Mouse (Mus musculus) heart, embryonic 14.5 days (tissue): ENCODE results near the gene Decr2. TPM values are rescaled to one million over a fixed set of nuclear protein-coding genes. Genes with fewer than 3 reads are reported as not detected.
A peak's percentile ranks its signal among the peaks of the same experiment; 100 is the strongest.
"Not testable (repeated sequence)": the region's sequence is repeated elsewhere in the genome, so short reads cannot be mapped to it uniquely, and the experiment has no call there.

Source experiments
- ATAC-seq: fragments of 200-750 bp; cut with Nextera tagmentation; 2 replicates; pipeline ENCODE4 v1.8.0; 2017; ENCODE audit warnings: low read depth, moderate TSS enrichment; ENCODE audit not compliant: insufficient number of reproducible peaks, insufficient read depth, low FRiP score
- H3K27ac ChIP-seq, 2 experiments: fragments of 200-500 bp in 1 of 2; fragments of 300-500 bp in 1 of 2; sonication (generic) in 1 of 2; replicated peaks in 1 of 2; 2 replicates each; pipeline ENCODE4 v1.5.1; 2012 to 2014; ENCODE audit warnings: low read depth in 2 of 2, low read length in 2 of 2, control low read depth in 1 of 2, mild to moderate bottlenecking in 1 of 2, mixed read lengths in 1 of 2; ENCODE audit not compliant: control insufficient read depth in 1 of 2, insufficient read depth in 1 of 2
- H3K27me3 ChIP-seq: fragments of 300-500 bp; sonication (generic); 2 replicates; pipeline ENCODE4 v1.6.1; 2014; ENCODE audit warnings: mild to moderate bottlenecking, low read length, control low read depth; ENCODE audit not compliant: control insufficient read depth, insufficient read depth
- H3K36me3 ChIP-seq: fragments of 300-500 bp; sonication (generic); 2 replicates; pipeline ENCODE4 v1.6.1; 2014; ENCODE audit warnings: mild to moderate bottlenecking, control low read depth, low read length, mixed read lengths; ENCODE audit not compliant: control insufficient read depth, insufficient read depth
- H3K4me1 ChIP-seq, 2 experiments: fragments of 200-500 bp in 1 of 2; fragments of 300-500 bp in 1 of 2; sonication (generic) in 1 of 2; 2 replicates each; pipeline ENCODE4 v1.6.1; 2012 to 2014; ENCODE audit warnings: low read length in 2 of 2, control low read depth in 1 of 2, mixed read lengths in 1 of 2; ENCODE audit not compliant: control insufficient read depth in 2 of 2, insufficient read depth in 2 of 2
- H3K4me2 ChIP-seq: fragments of 300-500 bp; sonication (generic); 2 replicates; pipeline ENCODE4 v1.6.1; 2014; ENCODE audit warnings: mild to moderate bottlenecking, low read length
- H3K4me3 ChIP-seq, 2 experiments: fragments of 200-500 bp in 1 of 2; fragments of 300-500 bp in 1 of 2; sonication (generic) in 1 of 2; 2 replicates each; pipeline ENCODE4 v1.5.1; 2012 to 2014; ENCODE audit warnings: low read length in 2 of 2, mild to moderate bottlenecking in 2 of 2, control low read depth in 1 of 2, low read depth in 1 of 2, moderate library complexity in 1 of 2; ENCODE audit not compliant: control insufficient read depth in 1 of 2, insufficient read depth in 1 of 2
- H3K9ac ChIP-seq: fragments of 300-500 bp; sonication (generic); 2 replicates; pipeline ENCODE4 v1.6.1; 2014; ENCODE audit warnings: mild to moderate bottlenecking, low read length
- H3K9me3 ChIP-seq: fragments of 300-500 bp; sonication (generic); 2 replicates; pipeline ENCODE4 v1.6.1; 2016; ENCODE audit warnings: low read length, control low read depth; ENCODE audit not compliant: control insufficient read depth
- WGBS: fragments of 180-500 bp; shearing (Covaris S2); extraction: QIAGEN DNeasy Blood & Tissue Kit; methylation state at CpG from one replicate; pipeline ENCODE4 v1.1.7; 2014; 5-methylcytosine and 5-hydroxymethylcytosine counted together
- polyA plus RNA-seq: library from polyadenylated mRNA; unstranded; fragments of >200 nt; fragmentation: Nextera tagmentation; extraction: Ambion mirVana; gene quantifications from 2 replicates; pipeline ENCODE4 v1.2.1, GENCODE M21; 2014

The Decr2 gene
- polyA plus RNA-seq, 1 experiment from 2014 or later, result 39.5 TPM

DNA sequence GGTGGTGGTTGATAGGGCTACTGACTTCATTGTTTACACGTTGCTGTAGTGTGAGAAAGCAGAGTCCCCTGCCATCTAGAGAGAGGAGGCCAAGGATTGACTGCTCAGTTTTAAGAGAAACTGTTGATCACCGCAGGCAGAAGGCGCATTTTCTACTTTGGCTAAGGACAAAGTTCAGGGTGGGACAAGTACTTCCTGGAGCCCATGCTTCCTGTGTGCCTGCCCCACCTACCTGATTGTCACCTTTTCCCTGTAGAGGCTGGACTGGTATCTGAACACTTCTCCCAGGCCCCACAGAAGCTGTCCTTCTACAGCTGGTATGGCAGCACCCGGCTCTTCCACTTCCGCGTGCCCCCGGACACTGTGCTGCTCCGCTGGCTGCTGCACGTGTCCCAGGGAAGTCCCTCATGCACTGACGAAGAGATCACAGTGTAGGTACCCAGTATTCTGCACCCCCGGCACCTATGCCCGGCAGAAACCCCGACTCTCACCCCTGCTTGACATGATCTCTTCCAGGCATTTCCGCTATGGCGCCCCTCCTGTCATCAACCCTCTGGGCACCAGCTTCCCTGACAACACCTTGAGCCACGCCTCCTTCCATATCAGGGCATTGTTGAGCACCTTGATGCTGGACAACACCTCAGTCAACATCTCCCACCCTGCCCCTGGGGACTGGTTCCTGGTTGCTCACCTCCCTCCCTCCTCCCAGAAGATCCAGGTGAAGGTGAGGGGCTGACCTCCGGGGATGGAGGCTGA lies 26.5 kb upstream of the Decr2 start:
- no peak overlapping the region for H3K4me3 ChIP-seq
- H3K4me2 ChIP-seq, result no peak overlapping the region
- no peak overlapping the region for H3K9ac ChIP-seq
- no peaks in the 10 kb centered on the region for H3K36me3 ChIP-seq
- no peak for ATAC-seq
- H3K27me3 ChIP-seq, result peaks cover 75% of the 10 kb centered on the region
- H3K4me1 ChIP-seq, result peaks cover 3 to 4% of the 10 kb centered on the region in 2 experiments; a peak in 2 of 4 replicates
- no peaks in the 10 kb centered on the region for H3K9me3 ChIP-seq
- 69% methylated on average over 17 of the region's 17 CpGs for WGBS
- no peak overlapping the region for H3K27ac ChIP-seq

DNA sequence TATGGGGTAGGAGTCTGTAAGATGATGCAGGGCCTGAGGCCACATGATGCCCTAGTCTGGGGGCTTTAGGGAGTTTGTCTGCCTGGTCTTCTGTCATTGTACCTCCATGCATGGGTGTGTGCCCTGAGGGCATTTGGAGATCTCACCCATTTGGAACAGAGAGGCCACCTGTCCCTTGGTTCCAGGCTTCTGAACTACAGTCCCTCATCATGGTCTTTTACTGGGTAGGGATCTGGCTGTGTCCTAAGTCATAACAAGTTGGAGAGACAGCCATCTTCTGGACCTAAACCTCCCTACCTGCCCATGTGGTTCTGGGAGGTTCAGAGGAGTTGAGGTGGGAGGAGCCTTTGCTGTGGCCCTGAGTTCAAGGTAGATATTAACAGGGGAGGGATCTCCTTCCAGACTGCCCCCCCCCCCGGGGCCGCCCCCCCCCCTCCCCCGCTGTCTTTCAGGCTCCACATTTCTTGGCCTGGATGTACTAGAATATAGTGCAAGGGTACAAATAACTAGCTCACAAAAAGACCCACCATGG lies 25.9 kb upstream of the Decr2 start:
- Histone ChIP-seq H3K9ac (no peak overlapping the region), H3K4me3 (no peak overlapping the region), H3K27ac (no peak overlapping the region), H3K9me3 (no peaks in the 10 kb centered on the region), H3K4me2 (no peak overlapping the region), H3K27me3 (peaks cover 82% of the 10 kb centered on the region), H3K36me3 (no peaks in the 10 kb centered on the region), H3K4me1 (peaks cover 4 to 5% of the 10 kb centered on the region in 2 experiments; a peak in 2 of 4 replicates)
- 61% methylated on average over 3 of the region's 3 CpGs for WGBS
- no peak for ATAC-seq

DNA sequence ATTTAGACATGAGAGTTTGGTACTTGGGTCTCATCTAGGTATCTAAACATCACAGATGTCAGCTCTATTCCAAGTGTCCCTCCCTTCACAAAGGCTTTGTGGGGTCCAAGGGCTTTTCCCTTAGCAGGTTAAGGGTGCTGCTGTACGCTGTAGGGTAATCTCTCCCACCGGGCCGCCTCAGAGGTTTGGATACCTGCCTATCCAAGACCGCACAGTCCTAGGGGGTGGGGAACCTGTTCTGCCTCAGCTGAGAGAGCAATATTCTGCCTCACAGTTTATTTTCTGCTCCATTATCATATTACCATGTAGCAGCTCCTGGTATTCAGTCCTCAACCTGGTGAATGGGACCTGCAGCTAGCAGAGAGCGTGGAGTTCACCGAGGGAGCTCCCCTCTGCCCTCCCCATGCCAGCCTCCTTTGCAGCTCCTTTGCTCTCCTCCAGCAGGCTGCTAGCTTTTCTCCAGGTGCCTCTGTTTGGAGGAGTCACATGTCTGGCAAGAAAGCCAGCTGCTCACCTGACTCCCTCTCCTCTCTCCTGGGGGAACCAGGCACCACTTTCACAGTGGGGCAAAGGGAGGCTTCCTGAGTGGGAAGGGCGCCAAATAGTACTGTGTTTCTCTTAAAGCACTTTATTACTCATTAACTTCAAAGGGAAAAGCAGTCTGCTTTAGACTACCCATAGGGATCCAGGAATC lies 25.2 kb upstream of the Decr2 start:
- Histone ChIP-seq H3K27ac (no peak overlapping the region), H3K4me2 (no peak overlapping the region), H3K27me3 (peaks cover 89% of the 10 kb centered on the region), H3K9me3 (no peaks in the 10 kb centered on the region), H3K4me3 (no peak overlapping the region), H3K36me3 (no peaks in the 10 kb centered on the region), H3K9ac (no peak overlapping the region), H3K4me1 (peaks cover 4 to 7% of the 10 kb centered on the region in 2 experiments; a peak in 2 of 4 replicates)
- ATAC-seq, result no peak
- WGBS, result 74% methylated on average over 7 of the region's 7 CpGs

DNA sequence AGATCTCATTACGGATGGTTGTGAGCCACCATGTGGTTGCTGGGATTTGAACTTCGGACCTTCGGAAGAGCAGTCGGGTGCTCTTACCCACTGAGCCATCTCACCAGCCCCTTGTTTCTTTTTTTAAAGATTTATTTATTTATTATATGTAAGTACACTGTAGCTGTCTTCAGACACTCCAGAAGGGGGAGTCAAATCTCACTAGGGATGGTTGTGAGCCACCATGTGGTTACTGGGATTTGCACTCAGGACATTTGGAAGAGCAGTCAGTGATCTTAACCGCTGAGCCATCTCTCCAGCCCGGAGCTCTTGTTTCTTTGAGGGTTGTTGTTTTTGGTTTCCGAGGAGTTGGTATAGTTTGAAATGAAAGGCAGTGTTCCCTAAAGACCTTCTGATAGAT lies 24.3 kb upstream of the Decr2 start:
- peaks cover 93% of the 10 kb centered on the region for H3K27me3 ChIP-seq
- H3K4me3 ChIP-seq, H3K36me3 ChIP-seq, H3K9ac ChIP-seq, ATAC-seq, H3K9me3 ChIP-seq, H3K4me1 ChIP-seq, H3K27ac ChIP-seq, H3K4me2 ChIP-seq: not testable (repeated sequence)
- 53% methylated on average over 7 of the region's 7 CpGs for WGBS

DNA sequence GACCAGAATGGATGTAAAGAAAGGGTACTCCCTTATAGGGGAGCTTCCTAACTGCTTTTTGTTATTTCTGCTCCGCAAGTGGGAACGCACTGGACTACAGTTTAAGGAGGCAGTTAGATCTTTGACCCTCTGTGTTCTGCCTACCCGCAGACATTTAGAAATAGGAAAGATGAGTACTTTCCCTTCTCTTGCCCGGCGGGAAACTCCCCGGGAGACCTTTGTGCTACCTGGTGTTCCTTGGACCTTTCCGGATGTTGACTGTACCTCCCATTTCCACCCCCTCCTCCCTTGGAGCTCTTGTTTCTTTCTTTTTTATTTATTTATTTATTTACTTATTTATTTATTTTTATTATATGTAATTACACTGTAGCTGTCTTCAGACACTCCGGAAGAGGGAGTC lies 23.9 kb upstream of the Decr2 start:
- peaks cover 93% of the 10 kb centered on the region for H3K27me3 ChIP-seq
- H3K9me3 ChIP-seq, result no peaks in the 10 kb centered on the region
- H3K9ac ChIP-seq, result peak overlapping the region; percentile 63; the same call in 1 of the 2 replicates
- no peaks in the 10 kb centered on the region for H3K36me3 ChIP-seq
- 18% methylated on average over 8 of the region's 8 CpGs for WGBS
- H3K4me2 ChIP-seq, result peak overlapping the region; percentile 79
- ATAC-seq, result no peak
- peak overlapping the region; percentile 50 to 71; a peak in 3 of 4 replicates for H3K4me3 ChIP-seq
- H3K27ac ChIP-seq, result no peak overlapping the region
- peaks cover 4 to 7% of the 10 kb centered on the region in 2 experiments; a peak in 2 of 4 replicates for H3K4me1 ChIP-seq

DNA sequence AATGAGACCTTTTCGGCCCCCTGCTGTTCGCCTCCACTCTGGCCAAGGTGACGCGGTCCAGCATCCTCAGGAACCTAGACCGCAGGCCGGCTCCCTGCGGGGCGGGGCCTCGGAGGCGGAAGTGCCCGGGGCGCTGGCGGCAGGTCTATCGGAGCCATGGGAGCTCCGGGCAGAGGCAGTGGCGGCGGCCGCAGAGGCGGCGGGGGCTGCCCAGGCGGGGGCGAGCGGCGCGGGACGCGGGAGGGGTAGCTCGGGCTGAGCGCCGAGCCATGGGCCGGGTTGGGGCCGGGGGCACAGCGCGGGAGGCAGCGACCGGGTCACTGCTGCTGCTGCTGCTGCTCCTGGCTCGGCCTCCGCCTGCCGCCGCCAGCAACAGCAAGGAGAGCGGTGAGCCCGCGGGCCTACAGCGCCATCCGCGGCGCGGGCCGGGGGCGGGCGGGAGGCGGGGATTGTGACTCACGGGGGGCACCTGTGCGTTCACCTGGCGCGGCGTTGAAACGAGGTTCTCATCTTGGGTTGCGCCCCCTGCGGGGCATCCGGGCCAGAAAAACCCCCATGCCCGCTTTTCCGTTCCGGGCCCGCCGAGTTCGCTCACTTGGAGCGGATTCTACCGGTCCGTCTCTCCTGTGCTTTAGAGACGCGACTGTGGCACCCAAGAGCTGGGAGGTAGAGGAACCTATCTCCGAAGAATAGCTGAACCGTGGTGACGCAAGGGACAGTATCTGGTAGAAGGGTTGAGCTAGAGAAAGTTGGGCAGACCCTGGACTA lies 23.2 kb upstream of the Decr2 start, which contains the start of gene Tmem8:
Tmem8 (plus strand) TSS at position 119 of the 768 bp plus-strand sequence.
- peaks cover 4 to 7% of the 10 kb centered on the region in 2 experiments; a peak in 2 of 4 replicates for H3K4me1 ChIP-seq
- peak; percentile 42; the same call in 1 of the 2 replicates for ATAC-seq
- H3K4me3 ChIP-seq, result peak within 1 kb of the TSS; percentile 50 to 71
- peaks cover 86% of the 10 kb centered on the region for H3K27me3 ChIP-seq
- peak within 1 kb of the TSS; percentile 63 for H3K9ac ChIP-seq
- peak within 1 kb of the TSS; percentile 79 for H3K4me2 ChIP-seq
- no peaks in the 10 kb centered on the region for H3K36me3 ChIP-seq
- WGBS, result under 1% methylated on average over 65 of the region's 75 CpGs
- H3K27ac ChIP-seq, result no peak within 1 kb of the TSS
- no peaks in the 10 kb centered on the region for H3K9me3 ChIP-seq

DNA sequence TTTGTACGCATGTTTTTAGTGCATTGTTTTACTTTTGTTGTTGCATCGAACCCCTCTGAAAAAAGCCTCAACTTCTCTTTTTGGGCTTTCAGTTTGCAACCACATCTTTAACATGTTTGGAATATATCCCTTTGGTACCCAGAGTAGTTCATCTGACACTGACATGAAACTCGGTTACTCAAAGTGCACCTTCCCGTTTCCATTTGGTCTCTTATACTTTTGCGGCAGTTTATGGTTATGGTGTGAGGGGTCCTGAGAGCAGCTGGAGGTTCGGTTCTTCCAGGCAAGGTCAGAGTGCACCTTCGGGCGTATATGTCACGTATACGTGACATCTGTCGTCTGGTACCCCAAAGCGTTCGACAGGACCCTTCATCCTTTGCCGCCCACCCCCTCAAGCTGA lies 22.6 kb upstream of the Decr2 start:
- Histone ChIP-seq H3K9ac (peak overlapping the region; percentile 63; the same call in 1 of the 2 replicates), H3K36me3 (no peaks in the 10 kb centered on the region)

More for the DNA sequence above, 22.6 kb upstream of the Decr2 start:
- WGBS, result 20% methylated on average over 14 of the region's 14 CpGs
- H3K4me1 ChIP-seq, result peaks cover 4 to 7% of the 10 kb centered on the region in 2 experiments; a peak in 2 of 4 replicates
- H3K27ac ChIP-seq, result no peak overlapping the region
- H3K4me3 ChIP-seq, result peak overlapping the region; percentile 50 to 71
- no peaks in the 10 kb centered on the region for H3K9me3 ChIP-seq
- no peak for ATAC-seq
- H3K4me2 ChIP-seq, result peak overlapping the region; percentile 79
- H3K27me3 ChIP-seq, result peaks cover 80% of the 10 kb centered on the region
